Mouse (Mus musculus) spleen, adult 2 months (tissue): ENCODE measurements around the gene Ulk2.

Experiments used
- CTCF ChIP-seq: fragments of 200-500 bp; IDR thresholded peaks from 2 replicates; pipeline ENCODE4 v1.5.1; 2011; ENCODE audit warnings: mild to moderate bottlenecking, inconsistent platforms; ENCODE audit not compliant: insufficient read depth, insufficient read length, insufficient replicate concordance; ENCODE audit errors: extremely low read depth
- POLR2A ChIP-seq: fragments of 200-500 bp; IDR thresholded peaks from 2 replicates; pipeline ENCODE4 v1.6.1; 2011; ENCODE audit warnings: low read depth, low read length, inconsistent platforms

- TF ChIP-seq CTCF (no peak), POLR2A (no peak)
Measured at GRCm38 (mm10) chr11:61808551-61809117, 46.2 kb downstream of the Ulk2 start.
